Mouse (Mus musculus) CD4-positive, CD25-positive, alpha-beta regulatory T cell (primary cell): ENCODE data around the gene Gtf2e1. TPM values are rescaled to one million over a fixed set of nuclear protein-coding genes. Genes with fewer than 3 reads are reported as not detected.

Source experiments
- polyA plus RNA-seq: library from polyadenylated mRNA; unstranded; fragments of 100-300 nt; shearing (Covaris generic); gene quantifications from one replicate; pipeline ENCODE4 v1.2.1, GENCODE M21; 2017

The Gtf2e1 gene
- 23.7 TPM for polyA plus RNA-seq

DNA sequence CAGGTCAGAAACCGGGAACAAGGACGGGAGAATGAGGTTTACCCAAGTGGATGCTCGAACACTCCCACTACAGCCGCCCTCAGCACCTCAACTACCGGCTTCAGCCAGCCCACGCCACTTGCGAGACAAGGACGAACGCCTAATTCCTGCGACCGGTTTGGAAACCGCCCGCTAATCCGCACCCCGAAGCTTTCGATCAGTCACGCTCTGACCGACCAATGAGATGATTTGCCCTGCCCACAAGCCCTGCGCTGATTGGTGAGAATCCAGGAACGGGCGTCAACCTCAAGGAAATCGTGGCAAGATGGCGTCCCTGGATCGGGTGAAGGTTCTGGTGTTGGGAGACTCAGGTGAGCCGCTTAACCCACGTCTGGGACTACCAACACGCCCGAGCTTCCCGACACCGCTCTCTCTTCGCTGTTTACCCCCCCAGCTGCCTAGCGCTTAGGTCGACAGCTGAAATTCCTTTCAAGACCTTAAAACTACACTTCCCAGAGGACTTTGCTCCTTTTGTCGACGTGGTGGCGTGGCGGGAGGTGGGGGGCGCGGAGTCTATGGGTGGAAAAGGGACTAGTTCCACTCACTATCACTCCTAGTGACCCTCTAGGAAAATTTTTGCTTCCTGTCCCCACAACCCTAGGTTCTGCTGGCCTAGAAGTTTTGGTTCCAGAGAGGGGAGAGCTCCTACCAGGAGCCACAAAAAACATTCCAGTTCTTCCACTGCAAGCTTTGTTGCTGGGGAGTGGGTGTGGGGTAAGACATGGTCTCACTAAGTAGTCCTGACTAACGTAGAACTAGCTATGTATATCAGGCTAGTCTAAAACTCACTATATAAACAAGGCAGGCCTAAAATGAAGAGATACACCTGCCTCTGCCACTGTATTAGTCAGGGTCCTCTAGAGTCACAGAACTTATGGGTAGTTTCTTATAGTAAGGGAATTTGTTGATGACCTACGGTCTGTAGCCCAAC, at the start of gene Gtf2e1, which contains the start of gene Rabl3:
Gene Gtf2e1, minus strand, starts transcription at position 179 of the 970 bp plus-strand sequence.
Gene Rabl3, plus strand, starts transcription at position 275 of the 970 bp plus-strand sequence.

GRCm38 (mm10) chr16:37579994-37580393, 40.4 kb upstream of the Gtf2e1 start, which contains the start of gene Hgd:
Gene Hgd (plus strand): TSS chr16:37580153.

Other genes with a start within 250 kb of the Gtf2e1 start
- 0.12 TPM for gene Stxbp5l, start 154.8 kb downstream of the Gtf2e1 start, polyA plus RNA-seq
- 17.7 TPM for gene Rabl3, start 96 bp upstream of the Gtf2e1 start, polyA plus RNA-seq
- gene Hgd, start 40.4 kb upstream of the Gtf2e1 start, polyA plus RNA-seq, result 0.61 TPM
- 66.8 TPM for gene Ndufb4, start 114.7 kb upstream of the Gtf2e1 start, polyA plus RNA-seq
- gene Fstl1, start 237.1 kb upstream of the Gtf2e1 start, polyA plus RNA-seq, result 0.06 TPM